Mouse (Mus musculus) G1E (cell line): ENCODE results near the gene Klk9.

Experiments
- CTCF ChIP-seq: IDR thresholded peaks from 2 replicates; pipeline ENCODE4 v1.5.1; 2012; ENCODE audit warnings: low read depth, low read length, inconsistent platforms, mixed read lengths
- GATA1 ChIP-seq: IDR thresholded peaks from 2 replicates; pipeline ENCODE4 v1.6.1; 2012; ENCODE audit warnings: borderline replicate concordance, low read length, inconsistent platforms, mixed read lengths
- GATA2 ChIP-seq: IDR thresholded peaks from 2 replicates; pipeline ENCODE4 v1.6.1; 2012; ENCODE audit warnings: low read depth, low read length, inconsistent platforms, borderline replicate concordance
- POLR2AphosphoS5 ChIP-seq: IDR thresholded peaks from 2 replicates; pipeline ENCODE4 v1.6.1; 2012; ENCODE audit warnings: low read depth, low read length, inconsistent platforms; ENCODE audit not compliant: insufficient replicate concordance

GRCm38 (mm10) chr7:43780241-43780640, 11.4 kb upstream of the Klk9 start:
- TF ChIP-seq CTCF = no peak
- no peak for TF ChIP-seq GATA2
- TF ChIP-seq POLR2AphosphoS5 = no peak
- TF ChIP-seq GATA1 = no peak
